Mouse (Mus musculus) 416B (cell line): Measurements from ENCODE around the gene Cd79b.

Experiments
- DNase-seq: peaks from one replicate; pipeline ENCODE4 v3.0.0; 2011; ENCODE audit warnings: low read depth

Gene Cd79b

DNA sequence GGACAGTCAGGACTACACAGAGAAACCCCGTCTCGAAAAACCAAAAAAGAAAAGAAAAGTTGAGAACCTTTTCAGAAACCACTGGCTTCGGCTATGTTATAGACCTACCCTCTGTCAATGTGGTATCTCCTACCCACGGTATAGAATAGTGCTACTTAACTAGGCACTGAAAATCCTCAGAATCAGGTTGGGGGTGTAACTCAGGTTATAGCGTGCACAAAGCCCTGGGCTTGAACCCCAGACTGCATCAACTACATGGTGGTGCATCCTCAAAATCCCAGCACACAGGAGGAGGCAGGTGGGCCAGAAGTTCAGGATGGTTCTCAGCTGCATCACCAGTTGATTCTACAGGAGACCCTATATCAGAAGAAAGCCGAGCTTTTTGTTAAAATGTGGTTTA, 40.8 kb downstream of the Cd79b start:
- DNase-seq: no peak

DNA sequence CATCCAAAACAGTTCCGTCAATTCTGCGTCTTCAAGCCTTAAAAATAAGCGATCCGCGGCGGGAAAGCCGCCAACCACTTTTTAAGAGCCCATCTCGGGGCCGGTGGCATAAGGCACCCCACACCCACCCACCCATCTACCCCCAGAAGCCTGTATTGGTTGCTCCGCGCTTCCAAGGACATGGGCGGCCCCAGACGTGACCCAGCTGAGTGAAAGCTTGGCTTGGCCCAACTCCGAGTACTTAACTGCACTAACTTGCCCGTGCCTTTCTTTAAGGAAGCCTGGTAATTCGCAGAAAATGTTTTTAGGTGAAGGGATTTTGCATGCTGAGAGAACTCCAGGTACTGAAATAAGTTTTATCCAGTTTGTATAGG, 41.3 kb downstream of the Cd79b start:
- no peak for DNase-seq

DNA sequence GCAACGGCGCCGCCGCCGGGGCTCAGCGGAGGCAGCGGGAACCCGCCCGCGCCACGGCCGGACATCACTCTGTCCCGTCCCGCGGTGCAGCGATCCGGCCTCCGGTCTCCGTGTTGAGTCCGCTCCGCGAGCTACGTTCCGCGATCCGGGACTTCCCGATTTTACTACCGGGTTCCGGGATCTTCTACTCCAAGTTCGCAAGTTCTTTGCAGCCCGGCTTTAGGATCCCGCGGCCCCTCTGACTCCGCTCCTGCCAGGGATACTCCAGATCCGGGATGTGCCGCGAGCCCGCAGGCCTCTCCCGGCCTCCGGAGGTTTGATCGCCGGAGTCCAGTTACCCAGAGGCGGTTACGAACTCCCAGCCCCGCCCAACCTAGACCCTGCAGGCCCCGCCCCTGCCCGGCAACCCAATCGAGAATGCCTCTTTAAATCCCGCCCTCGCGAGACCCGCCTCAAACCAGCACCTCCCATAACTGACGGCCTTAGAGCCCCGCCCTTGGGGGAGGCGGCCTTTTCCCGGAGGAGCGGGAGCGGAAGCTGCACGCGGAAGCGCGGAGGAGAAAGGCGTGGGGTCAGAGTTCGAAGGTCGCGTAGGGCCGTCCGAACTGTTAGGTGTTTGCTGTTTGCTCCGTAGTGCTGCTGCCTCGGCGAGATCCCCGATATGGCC, 41.8 kb downstream of the Cd79b start, which contains the start of gene Smarcd2:
Gene Smarcd2, minus strand, starts transcription at position 329 of the 667 bp plus-strand sequence.
- peak; percentile 99 for DNase-seq

DNA sequence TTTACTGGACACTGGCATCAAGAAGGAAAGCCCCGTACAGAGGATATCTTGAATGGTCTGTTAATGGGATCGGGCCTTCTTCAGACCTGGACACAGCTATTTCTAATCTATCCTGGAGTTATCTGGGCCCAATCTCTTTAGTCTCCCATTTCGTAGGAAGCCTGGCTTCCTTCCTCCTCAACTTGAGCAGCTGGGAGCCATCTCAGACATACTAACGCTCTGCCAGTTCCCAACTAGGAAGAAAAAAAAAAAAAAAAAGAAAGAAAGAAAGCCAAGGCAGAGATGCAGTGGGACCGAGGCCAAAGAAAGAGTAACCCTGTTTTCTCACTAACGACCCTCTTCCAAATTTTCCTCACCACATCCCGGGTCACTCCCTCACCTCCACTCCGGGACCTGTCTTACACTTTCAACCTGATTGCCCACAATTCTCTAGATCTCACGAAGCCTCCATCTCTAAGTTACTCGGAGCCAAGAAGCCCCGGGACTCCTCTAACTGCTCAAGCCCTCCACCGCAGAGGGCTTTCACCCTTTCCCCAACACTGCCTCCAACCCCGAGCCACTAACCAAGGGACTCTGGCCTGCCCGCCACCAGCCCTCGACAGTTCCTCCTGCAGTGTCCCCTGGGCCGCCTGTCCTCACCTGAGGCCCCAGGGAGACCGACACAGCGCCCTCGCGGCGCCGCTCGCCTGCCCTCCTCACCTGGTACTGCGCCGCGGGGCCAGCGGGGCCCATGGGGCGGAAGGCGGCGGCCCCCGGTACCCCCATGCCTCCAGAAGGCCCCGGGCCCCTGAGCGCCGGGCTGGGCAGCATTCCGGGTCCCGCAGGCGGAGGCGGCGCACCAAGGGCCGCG, 42.5 kb downstream of the Cd79b start:
- DNase-seq: peak; percentile 40

DNA sequence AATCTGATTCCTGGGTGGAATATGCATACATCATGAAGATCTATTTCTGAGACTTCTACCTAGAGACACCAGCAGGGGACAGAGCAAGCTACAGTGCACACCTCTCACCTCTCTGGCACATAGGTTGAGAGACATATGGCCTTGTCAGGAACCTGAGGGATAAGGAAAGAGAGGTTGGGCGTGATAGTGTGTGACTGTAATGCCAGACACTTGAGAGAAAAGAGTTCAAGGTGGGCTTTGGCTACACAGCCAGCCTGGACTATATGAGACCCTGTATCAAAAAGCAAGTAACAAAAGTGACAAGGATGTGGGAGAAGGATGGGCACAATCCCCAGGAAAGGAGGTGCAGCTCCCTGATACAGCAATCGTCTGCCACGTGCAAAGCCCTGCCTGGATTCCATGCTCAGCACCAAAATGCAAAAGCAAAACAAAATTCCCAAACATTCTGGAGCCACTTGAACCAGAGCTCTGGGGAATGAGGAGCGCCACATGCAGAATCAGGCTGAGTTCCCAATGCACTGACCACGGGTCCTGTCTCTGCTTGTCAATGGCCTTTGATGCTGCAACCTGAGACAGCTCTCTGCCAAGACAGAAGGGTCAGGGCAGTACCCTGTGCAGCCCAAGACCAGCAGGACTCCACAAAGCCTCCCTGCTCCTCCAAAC, 43.3 kb downstream of the Cd79b start:
- peak; percentile 41 for DNase-seq

DNA sequence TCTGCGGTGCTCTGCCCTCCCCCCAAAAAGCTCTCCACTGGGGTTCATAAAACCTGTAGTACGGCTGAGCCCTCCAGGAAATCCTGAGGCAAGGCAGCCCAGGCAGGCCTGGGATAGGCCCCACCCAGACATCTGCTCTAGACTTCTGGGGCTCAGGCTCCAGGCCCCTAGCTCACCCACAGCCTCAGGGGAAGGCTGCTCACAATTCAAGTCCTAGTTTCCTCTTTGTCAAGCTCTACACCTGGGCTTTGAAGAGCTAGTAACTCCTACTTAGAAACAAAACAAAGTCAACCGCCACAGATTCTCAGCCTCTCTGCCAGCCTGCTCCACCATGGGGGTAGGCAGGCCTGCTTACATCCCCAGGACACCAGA, 45.5 kb downstream of the Cd79b start:
- DNase-seq: peak; percentile 53

DNA sequence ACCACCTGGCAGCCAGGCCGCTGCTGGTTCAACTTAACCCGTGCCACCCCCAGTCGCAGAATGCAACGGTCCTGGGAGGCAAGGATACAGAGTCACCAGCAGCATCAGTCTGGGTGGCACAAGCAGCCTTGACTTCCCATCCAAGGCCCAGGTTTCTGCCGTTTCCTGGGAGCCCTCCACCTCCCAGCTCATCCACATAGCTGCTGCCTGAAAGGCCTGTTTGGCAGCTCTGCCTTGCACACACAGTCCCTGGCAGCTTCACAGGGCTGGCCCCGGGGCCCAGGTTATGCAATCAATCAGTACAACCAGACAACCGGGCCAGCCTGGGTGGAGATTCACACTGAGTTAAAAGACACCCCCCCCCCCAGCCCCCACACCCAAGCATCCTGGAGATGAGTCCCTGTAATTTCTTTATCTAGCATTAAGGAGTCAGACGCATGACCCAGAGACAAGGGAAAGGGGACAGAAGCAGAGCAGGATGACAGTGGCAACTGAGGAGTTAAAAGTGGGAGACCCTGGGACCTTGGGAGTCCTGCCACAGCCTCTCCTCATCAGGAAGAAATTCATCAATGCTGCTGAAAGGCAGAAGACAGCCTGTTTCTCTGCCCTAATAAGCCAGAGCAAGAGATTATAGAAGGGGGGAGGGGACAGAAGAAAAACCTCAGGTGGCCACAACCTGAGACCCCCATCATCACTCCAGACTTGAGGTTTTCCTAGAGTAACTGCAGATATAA, 46.1 kb downstream of the Cd79b start:
- DNase-seq: no peak

DNA sequence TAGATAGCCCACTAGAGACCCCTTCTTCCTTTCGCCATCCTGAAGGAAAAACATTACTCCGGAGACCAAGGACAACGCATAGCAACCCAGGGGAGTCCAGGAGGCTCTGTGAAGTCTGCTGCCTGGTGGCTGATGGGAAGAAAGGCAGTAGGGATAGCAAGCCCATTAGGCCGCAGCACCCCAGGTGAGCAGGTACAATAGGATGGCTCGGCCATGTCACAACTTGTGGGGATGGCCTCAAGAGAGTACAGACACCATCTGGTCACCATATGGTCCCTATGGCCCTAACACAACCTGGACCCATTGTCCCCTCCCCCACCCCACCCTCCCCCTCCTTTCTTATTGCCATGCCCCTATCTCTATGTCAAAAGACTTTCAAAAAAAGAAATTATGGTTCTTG, 46.7 kb downstream of the Cd79b start:
- DNase-seq: no peak

DNA sequence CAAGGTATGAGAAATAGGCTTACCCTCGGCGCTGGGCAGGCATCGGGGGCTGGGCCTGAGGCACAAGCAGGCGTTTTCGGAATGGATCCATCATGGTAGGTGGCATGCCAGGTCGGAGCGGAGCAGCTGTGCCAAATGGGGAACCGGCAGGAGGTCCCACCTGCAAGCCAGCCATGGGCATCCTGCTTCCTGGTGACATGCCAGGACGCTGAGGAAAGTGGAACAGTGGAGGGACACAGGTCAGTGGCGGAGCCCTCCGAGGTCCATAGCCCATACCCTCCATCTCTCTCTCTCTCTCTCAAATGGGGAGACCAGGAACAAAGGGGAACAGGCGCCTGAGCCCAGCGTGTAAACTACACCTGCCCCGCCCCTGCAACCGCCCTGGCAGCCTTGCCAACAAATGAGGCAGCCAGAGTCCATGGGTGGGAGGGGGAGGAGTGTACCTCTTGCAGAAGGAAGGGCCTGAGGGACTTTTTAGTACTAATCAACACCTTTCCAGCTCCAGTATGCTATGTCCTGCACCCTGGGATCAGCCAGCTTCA, 47.2 kb downstream of the Cd79b start:
- no peak for DNase-seq

DNA sequence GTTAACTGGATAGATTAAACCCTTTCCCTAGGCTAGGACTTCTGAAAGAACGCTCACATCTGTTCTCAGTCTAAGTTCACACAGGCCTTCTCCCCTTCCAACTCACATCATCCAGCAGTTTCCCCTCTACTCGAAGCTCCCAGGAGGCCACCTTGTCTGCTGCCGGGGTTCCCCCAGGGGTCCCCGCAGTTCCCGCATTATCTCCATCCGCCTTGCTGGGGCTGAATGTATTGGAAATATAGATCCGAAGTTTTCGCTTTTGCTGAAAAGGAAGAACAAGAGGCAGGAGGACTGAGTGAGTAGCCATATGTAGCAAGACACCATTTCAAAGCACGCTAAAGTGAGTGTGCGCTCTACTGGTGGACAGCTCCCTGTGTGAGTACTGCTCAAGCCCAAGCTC, 48.1 kb downstream of the Cd79b start:
- DNase-seq: no peak

DNA sequence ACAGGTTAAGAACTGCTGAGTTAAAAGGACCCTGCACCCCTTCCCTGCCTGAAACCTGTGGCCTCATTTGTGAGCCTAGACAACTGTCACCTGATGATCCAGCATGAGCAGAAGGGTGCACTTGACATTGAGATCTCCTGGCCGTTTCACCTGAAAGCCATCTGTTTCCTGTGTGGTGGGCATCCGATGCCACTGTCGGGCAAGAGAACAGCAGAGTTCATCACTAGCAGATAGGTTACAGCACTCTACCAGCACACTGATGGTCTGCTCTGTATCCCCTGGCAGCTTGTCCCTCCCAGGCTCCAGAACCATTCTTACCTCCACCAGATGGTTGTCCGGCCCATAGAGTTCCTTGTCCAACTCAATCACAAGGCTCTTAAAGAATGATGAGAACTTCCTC, 49.0 kb downstream of the Cd79b start:
- no peak for DNase-seq

DNA sequence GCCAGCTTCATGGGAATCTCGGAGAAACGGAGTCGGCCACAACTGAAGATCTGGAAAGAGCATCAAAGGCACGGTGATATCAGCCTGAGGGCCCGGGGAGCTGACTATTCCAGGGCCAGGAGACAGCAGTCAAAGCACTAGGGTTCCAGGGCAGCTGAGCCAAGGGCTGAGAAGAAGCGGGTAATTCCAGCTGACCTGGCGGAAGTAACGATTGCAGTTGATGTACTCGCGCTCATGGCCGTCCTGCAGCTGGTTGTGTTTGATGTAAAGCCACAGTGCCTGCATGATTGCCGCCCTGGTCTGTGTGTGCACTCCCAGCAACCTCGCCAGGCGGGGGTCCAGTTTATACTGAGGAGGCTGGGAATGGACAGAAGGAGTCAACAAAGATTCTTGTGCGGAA, 49.6 kb downstream of the Cd79b start:
- no peak for DNase-seq

DNA sequence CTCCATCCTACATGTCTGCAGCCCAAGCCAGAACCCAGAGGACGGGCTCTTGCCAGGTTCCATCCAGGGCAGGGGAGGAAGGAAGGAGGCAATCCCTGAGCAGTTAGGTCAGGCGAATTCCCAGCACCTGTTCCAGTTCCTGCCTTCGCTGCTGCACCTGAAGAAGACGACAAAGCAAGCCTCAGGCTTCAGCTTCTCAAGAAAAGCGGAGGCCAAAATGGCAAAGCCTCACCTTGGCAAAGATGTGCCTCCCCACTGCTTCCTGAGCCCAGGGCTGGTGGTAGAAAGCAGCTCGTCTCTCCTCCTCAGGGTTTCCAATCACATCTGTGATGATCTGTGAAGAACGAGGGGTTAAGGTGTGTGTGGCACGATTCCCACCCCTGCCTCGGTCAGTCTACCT, 50.6 kb downstream of the Cd79b start:
- DNase-seq: no peak
